Mouse (Mus musculus): ENCODE data around the gene Srsf9. TPM values are rescaled to one million over a fixed set of nuclear protein-coding genes. Genes with fewer than 3 reads are reported as not detected.

Gene Srsf9
- polyA plus RNA-seq, 1 experiment from 2014 or later, result 327 TPM

DNA sequence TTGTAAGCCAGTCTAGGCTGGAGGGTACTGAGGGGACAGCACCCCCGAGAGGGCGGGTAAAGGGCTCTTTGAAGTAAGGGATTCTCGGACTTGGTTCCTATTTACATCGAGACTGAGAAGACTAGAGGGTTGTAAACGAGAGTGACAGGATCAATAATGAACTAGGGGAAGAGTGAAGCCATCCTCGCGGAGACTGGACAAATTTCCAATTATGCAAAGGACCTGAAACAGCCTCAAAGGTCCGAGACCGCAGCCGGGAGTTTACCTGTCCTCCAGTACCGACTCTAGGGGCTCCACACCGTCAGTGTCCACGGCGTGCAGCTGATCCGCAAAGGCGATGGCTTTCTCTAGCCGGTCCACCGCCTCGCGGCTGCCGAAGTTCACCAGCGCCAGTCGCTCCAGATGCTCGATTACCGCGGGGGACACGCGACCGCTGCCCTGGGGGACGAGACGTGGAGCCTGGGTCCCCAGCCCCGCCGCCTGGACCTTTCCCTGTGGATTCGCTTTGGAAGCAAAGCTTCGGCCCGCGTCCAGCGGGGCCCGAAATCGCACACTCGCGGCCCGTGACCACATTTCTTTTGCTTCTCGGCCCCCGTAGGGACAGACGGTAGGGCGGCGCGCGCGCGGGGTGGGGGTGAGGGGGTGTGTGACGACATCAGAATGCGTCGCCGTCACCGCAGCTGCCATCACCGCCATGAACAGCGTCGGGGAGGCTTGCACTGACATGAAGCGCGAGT is 13.8 kb downstream of the Srsf9 start, which contains the start of the genes Gatc and Triap1:
Gatc (minus strand) TSS at position 602 of the 737 bp plus-strand sequence.
Triap1 (plus strand) TSS at position 649 of the 737 bp plus-strand sequence.
- DNase-seq (ENCODE audit: low spot score), result peak; percentile 93
- Histone ChIP-seq H3K9me3 (ENCODE audit: control insufficient read depth, low read length) (no peaks in the 10 kb centered on the region), H3K4me2 (ENCODE audit: low read depth) (peak within 1 kb of the TSS; percentile 55), H3K4me1 (ENCODE audit: control insufficient read depth, insufficient read depth, low read length) (peaks cover 16% of the 10 kb centered on the region), H3K4me3 (ENCODE audit: low read depth, low read length) (peak within 1 kb of the TSS; percentile 77), H3K27me3 (ENCODE audit: control insufficient read depth, insufficient read depth, low read length) (no peaks in the 10 kb centered on the region), H3K27ac (ENCODE audit: low read depth, low read length) (peak within 1 kb of the TSS; percentile 76), H3K36me3 (ENCODE audit: control insufficient read depth, insufficient read depth, low read length) (peaks cover 9% of the 10 kb centered on the region), H3K9ac (ENCODE audit: low read length) (peak within 1 kb of the TSS; percentile 90)
- under 1% methylated on average over 62 of the region's 62 CpGs for WGBS
- peak; percentile 91 for ATAC-seq (ENCODE audit: insufficient read depth, low FRiP score, low TSS enrichment)

DNA sequence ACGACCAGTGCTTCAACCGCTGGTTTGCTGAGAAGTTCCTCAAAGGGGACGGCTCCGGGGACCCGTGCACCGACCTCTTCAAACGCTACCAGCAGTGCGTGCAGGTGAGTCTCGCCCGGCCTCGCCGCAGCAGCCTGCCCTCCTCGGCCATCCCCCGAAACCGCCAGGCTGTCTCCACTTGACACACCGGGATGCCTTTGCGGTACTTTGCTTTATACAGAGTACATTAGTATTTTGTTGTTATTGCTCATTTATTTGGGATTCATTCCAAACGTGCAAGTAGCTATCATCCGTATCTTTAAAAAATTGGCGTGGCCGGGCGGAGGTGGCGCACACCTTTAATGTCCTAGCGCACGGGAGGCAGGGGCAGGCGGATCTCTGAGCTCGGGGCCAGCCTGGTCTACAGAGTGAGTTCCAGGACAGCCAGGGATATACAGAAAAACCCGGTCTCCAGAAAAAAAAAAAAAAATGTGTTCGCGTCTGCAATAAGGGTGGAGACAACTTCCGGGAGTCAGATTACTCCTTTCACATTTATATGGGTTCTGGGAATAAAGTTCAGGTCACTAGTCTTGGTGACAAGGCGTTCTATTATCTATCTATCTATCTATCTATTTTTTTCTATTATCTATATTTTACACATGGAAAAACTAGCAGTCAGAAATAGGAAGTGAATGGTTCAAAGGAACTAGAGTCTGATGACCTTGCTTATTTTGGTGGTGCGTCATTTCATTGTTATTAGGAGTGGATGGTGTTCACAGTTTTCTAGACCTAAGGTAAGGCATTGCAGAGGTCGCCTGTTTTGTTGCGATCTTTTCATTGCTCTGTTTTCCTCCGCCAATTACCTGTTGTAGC is 14.6 kb downstream of the Srsf9 start:
- Histone ChIP-seq H3K36me3 (ENCODE audit: control insufficient read depth, insufficient read depth, low read length) (peaks cover 9% of the 10 kb centered on the region), H3K9me3 (ENCODE audit: control insufficient read depth, low read length) (no peaks in the 10 kb centered on the region), H3K27me3 (ENCODE audit: control insufficient read depth, insufficient read depth, low read length) (no peaks in the 10 kb centered on the region), H3K4me1 (ENCODE audit: control insufficient read depth, insufficient read depth, low read length) (peaks cover 16% of the 10 kb centered on the region), H3K27ac (ENCODE audit: low read depth, low read length) (no peak overlapping the region), H3K4me3 (ENCODE audit: low read depth, low read length) (peak overlapping the region; percentile 77), H3K9ac (ENCODE audit: low read length) (peak overlapping the region; percentile 90), H3K4me2 (ENCODE audit: low read depth) (peak overlapping the region; percentile 55)
- ATAC-seq (ENCODE audit: insufficient read depth, low FRiP score, low TSS enrichment) (no peak), DNase-seq (ENCODE audit: low spot score) (no peak)
- 13% methylated on average over 36 of the region's 36 CpGs for WGBS

DNA sequence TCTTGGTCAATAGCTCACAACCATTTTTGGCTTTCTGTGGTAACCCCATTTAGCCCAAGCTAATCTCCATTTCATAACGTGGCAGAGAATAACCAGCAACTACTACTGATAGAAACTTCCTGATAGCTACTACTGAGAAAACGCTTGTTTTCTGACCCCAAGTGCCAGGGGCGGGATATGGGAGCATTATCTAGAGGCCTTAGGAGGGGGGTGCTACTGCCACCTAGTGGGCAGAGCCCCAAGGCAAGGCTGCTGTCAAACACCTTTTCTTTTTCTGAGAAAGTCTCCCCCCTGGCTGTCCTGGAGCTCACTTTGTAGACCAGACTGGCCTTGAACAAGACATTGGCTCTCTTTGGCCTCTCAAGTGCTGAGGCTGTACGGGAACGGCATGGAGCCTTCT is 20.6 kb downstream of the Srsf9 start:
- Histone ChIP-seq H3K9ac (ENCODE audit: low read length) (no peak overlapping the region; the same call in 1 of the 2 replicates), H3K4me1 (ENCODE audit: control insufficient read depth, insufficient read depth, low read length) (peaks cover 11% of the 10 kb centered on the region), H3K27me3 (ENCODE audit: control insufficient read depth, insufficient read depth, low read length) (no peaks in the 10 kb centered on the region), H3K4me2 (ENCODE audit: low read depth) (peak overlapping the region; percentile 67), H3K36me3 (ENCODE audit: control insufficient read depth, insufficient read depth, low read length) (peaks cover 9% of the 10 kb centered on the region), H3K4me3 (ENCODE audit: low read depth, low read length) (peak overlapping the region; percentile 89), H3K9me3 (ENCODE audit: control insufficient read depth, low read length) (no peaks in the 10 kb centered on the region), H3K27ac (ENCODE audit: low read depth, low read length) (no peak overlapping the region)
- WGBS, result 4% methylated on average over 5 of the region's 5 CpGs
- DNase-seq (ENCODE audit: low spot score) (peak; percentile 83), ATAC-seq (ENCODE audit: insufficient read depth, low FRiP score, low TSS enrichment) (no peak)

- H3K4me2 ChIP-seq (ENCODE audit: low read depth), result peak within 1 kb of the TSS; percentile 67
- H3K4me3 ChIP-seq (ENCODE audit: low read depth, low read length), result peak within 1 kb of the TSS; percentile 89
- peak; percentile 93 for ATAC-seq (ENCODE audit: insufficient read depth, low FRiP score, low TSS enrichment)
- H3K36me3 ChIP-seq (ENCODE audit: control insufficient read depth, insufficient read depth, low read length), result peaks cover 7% of the 10 kb centered on the region
- peak within 1 kb of the TSS; percentile 73 for H3K27ac ChIP-seq (ENCODE audit: low read depth, low read length)
- peak within 1 kb of the TSS; percentile 74 for H3K9ac ChIP-seq (ENCODE audit: low read length)
- no peaks in the 10 kb centered on the region for H3K9me3 ChIP-seq (ENCODE audit: control insufficient read depth, low read length)
- H3K27me3 ChIP-seq (ENCODE audit: control insufficient read depth, insufficient read depth, low read length), result no peaks in the 10 kb centered on the region
- WGBS, result 0% methylated on average over 58 of the region's 74 CpGs
- DNase-seq (ENCODE audit: low spot score), result peak; percentile 99
- H3K4me1 ChIP-seq (ENCODE audit: control insufficient read depth, insufficient read depth, low read length), result peaks cover 11% of the 10 kb centered on the region
Measured at GRCm38 (mm10) chr5:115348546-115349224, 21.7 kb downstream of the Srsf9 start, which contains the start of gene Cox6a1. Gene Cox6a1, minus strand, starts transcription at chr5:115348981.

DNA sequence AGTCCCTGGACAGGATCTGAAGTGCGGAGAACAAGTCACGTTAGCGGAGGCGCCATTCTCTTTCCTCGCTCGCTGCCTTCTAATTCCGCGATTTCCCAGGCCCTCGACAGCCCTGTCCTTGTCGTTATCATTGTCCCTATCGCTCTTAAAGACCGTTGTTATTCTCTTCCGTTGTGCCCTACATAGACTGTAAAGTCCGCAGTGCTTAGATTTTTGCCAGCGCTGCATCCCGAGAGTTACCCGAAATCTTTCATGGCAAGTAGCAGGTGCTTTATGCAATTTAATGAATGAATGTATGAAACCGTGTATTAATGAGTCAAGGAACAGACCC is 22.2 kb downstream of the Srsf9 start:
- no peaks in the 10 kb centered on the region for H3K27me3 ChIP-seq (ENCODE audit: control insufficient read depth, insufficient read depth, low read length)
- DNase-seq (ENCODE audit: low spot score) (no peak), ATAC-seq (ENCODE audit: insufficient read depth, low FRiP score, low TSS enrichment) (peak; percentile 36; the same call in 1 of the 2 replicates)
- peaks cover 7% of the 10 kb centered on the region for H3K36me3 ChIP-seq (ENCODE audit: control insufficient read depth, insufficient read depth, low read length)
- H3K27ac ChIP-seq (ENCODE audit: low read depth, low read length), result peak overlapping the region; percentile 73
- H3K4me2 ChIP-seq (ENCODE audit: low read depth), result peak overlapping the region; percentile 67
- peak overlapping the region; percentile 74 for H3K9ac ChIP-seq (ENCODE audit: low read length)
- peak overlapping the region; percentile 89 for H3K4me3 ChIP-seq (ENCODE audit: low read depth, low read length)
- WGBS, result 1% methylated on average over 18 of the region's 18 CpGs
- no peaks in the 10 kb centered on the region for H3K9me3 ChIP-seq (ENCODE audit: control insufficient read depth, low read length)
- H3K4me1 ChIP-seq (ENCODE audit: control insufficient read depth, insufficient read depth, low read length), result peaks cover 11% of the 10 kb centered on the region

DNA sequence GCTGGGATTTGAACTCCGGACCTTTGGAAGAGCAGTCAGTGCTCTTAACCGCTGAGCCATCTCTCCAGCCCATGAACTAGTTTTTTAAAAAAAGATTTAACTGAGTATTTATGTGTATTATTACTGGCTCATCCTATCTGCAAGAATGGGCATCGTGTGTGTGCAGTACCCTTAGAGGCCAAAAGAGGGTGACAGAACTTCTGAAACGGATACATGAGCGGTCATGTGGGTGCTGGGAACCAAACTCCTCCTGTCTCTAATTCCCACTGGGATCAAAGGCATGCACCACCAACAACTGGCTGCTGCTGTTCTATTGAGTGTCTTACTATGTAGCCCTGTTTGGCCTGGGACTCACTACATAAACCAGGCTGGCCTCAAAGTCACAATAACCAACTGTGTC is 24.4 kb downstream of the Srsf9 start:
- H3K27me3 ChIP-seq (ENCODE audit: control insufficient read depth, insufficient read depth, low read length), result no peaks in the 10 kb centered on the region
- WGBS, result 76% methylated on average over 5 of the region's 5 CpGs
- H3K27ac ChIP-seq (ENCODE audit: low read depth, low read length), result no peak overlapping the region

DNA sequence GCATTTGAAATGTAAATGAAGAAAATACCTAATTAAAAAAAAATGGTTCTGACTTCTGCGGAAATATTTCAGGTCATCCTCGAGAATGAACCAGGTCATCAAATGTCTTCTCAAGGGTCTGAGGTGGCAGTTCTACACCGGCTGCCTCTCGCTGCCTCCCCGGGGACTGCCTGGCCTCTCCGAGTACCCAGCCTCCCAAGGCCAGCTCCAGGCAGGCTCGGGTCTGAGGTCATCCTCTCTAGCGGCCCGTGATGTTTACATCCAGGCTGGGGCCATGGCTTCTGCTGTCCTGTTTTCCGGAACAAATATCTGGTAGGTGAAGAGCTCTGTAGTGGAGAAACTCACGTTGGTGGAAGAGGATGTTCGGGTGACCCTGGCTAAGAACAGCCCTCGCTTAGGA is 28.1 kb downstream of the Srsf9 start:
- H3K36me3 ChIP-seq (ENCODE audit: control insufficient read depth, insufficient read depth, low read length), result no peaks in the 10 kb centered on the region
- ATAC-seq (ENCODE audit: insufficient read depth, low FRiP score, low TSS enrichment), result no peak

More for the DNA sequence above, 24.4 kb downstream of the Srsf9 start:
- no peak overlapping the region for H3K4me3 ChIP-seq (ENCODE audit: low read depth, low read length)
- no peak overlapping the region for H3K4me2 ChIP-seq (ENCODE audit: low read depth)
- peaks cover 13% of the 10 kb centered on the region for H3K4me1 ChIP-seq (ENCODE audit: control insufficient read depth, insufficient read depth, low read length)
- no peak overlapping the region for H3K9ac ChIP-seq (ENCODE audit: low read length)
- ATAC-seq (ENCODE audit: insufficient read depth, low FRiP score, low TSS enrichment) (no peak), DNase-seq (ENCODE audit: low spot score) (no peak)
- no peaks in the 10 kb centered on the region for H3K9me3 ChIP-seq (ENCODE audit: control insufficient read depth, low read length)
- H3K36me3 ChIP-seq (ENCODE audit: control insufficient read depth, insufficient read depth, low read length), result no peaks in the 10 kb centered on the region

DNA sequence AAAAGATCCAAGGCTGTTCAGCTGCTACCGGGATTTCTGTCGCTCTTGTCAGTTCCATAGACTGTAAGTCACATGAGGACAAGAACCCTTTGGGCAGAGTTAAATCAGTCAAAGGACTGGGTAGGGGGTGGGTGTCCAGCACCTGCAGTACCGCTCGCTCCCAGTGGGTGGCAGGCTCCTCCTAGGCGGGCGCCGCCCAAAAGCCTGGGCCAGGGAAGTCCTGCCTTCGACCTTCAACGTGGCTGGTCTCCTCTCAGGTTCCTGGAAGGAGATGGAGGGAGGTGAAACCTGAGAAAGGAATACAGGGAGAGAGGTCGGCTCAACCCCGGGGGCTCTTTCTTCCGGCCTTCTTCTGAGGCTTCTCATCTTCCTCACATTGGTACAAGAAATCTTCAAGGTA is 31.9 kb downstream of the Srsf9 start:
- Histone ChIP-seq H3K4me3 (ENCODE audit: low read depth, low read length) (no peak overlapping the region), H3K9ac (ENCODE audit: low read length) (no peak overlapping the region), H3K4me1 (ENCODE audit: control insufficient read depth, insufficient read depth, low read length) (0 out of 2 replicates have a peak, but pooled peaks cover 2% of the 10 kb centered on the region), H3K27ac (ENCODE audit: low read depth, low read length) (no peak overlapping the region), H3K9me3 (ENCODE audit: control insufficient read depth, low read length) (no peaks in the 10 kb centered on the region), H3K4me2 (ENCODE audit: low read depth) (no peak overlapping the region), H3K27me3 (ENCODE audit: control insufficient read depth, insufficient read depth, low read length) (no peaks in the 10 kb centered on the region), H3K36me3 (ENCODE audit: control insufficient read depth, insufficient read depth, low read length) (no peaks in the 10 kb centered on the region)
- 3% methylated on average over 12 of the region's 12 CpGs for WGBS
- ATAC-seq (ENCODE audit: insufficient read depth, low FRiP score, low TSS enrichment), result peak; percentile 73
- peak; percentile 87 for DNase-seq (ENCODE audit: low spot score)

More for the DNA sequence above, 28.1 kb downstream of the Srsf9 start:
- Histone ChIP-seq H3K27ac (ENCODE audit: low read depth, low read length) (no peak overlapping the region), H3K27me3 (ENCODE audit: control insufficient read depth, insufficient read depth, low read length) (no peaks in the 10 kb centered on the region), H3K4me3 (ENCODE audit: low read depth, low read length) (no peak overlapping the region), H3K4me2 (ENCODE audit: low read depth) (no peak overlapping the region), H3K9me3 (ENCODE audit: control insufficient read depth, low read length) (no peaks in the 10 kb centered on the region), H3K9ac (ENCODE audit: low read length) (no peak overlapping the region), H3K4me1 (ENCODE audit: control insufficient read depth, insufficient read depth, low read length) (0 out of 2 replicates have a peak, but pooled peaks cover 2% of the 10 kb centered on the region)
- DNase-seq (ENCODE audit: low spot score), result no peak
- 73% methylated on average over 13 of the region's 13 CpGs for WGBS

All from neural tube, embryonic 11.5 days (tissue).